Mouse (Mus musculus) CH12.LX (cell line): ENCODE measurements around the gene Dhx35.

Experiments
- POLR2A ChIP-seq: IDR thresholded peaks from 2 replicates; pipeline ENCODE4 v1.6.1; 2011; ENCODE audit warnings: low read depth, mild to moderate bottlenecking, improper control_type of control experiment, low read length
- SIN3A ChIP-seq: IDR thresholded peaks from 2 replicates; pipeline ENCODE4 v1.6.1; 2012; ENCODE audit warnings: low read length, improper control_type of control experiment, inconsistent platforms

GRCm38 (mm10) chr2:158799328-158799727 lies 4.7 kb downstream of the Dhx35 start:
- no peak for TF ChIP-seq POLR2A
- TF ChIP-seq SIN3A, result no peak
